Mouse (Mus musculus): ENCODE measurements at regions not wholly inside any gene's neighbourhood (a gene's known extent, or its start where the extent isn't known, plus 50 kb on each side); places are given as distances from the start of the nearest gene placed in this dataset.

GRCm38 (mm10) chr6:93623541-93623940 lies 660.2 kb downstream of the Magi1 start:
- H3K9ac ChIP-seq (ENCODE audit: low read length): no peak overlapping the region
- H3K4me2 ChIP-seq (ENCODE audit: low read depth, severe bottlenecking): no peak overlapping the region
- no peak overlapping the region for H3K4me3 ChIP-seq (ENCODE audit: low read depth, low read length)
- H3K36me3 ChIP-seq (ENCODE audit: control insufficient read depth, insufficient read depth, low read length): no peaks in the 10 kb centered on the region
- no peaks in the 10 kb centered on the region for H3K27me3 ChIP-seq (ENCODE audit: control insufficient read depth, insufficient read depth, low read length)
- no peaks in the 10 kb centered on the region for H3K9me3 ChIP-seq (ENCODE audit: control insufficient read depth, low read length)
- DNase-seq (ENCODE audit: low spot score) (peak; percentile 28), ATAC-seq (ENCODE audit: insufficient number of reproducible peaks, low FRiP score, low TSS enrichment, low read depth) (no peak)
- H3K4me1 ChIP-seq (ENCODE audit: control insufficient read depth, insufficient read depth, low read length): no peaks in the 10 kb centered on the region; the same call in 1 of the 2 replicates
- 19% methylated on average over 5 of the region's 5 CpGs for WGBS
- H3K27ac ChIP-seq (replicated peaks; ENCODE audit: low read depth, low read length): no peak overlapping the region

- Histone ChIP-seq H3K4me1 (ENCODE audit: control insufficient read depth, insufficient read depth, low read length) (no peaks in the 10 kb centered on the region), H3K9ac (ENCODE audit: low read length) (no peak overlapping the region), H3K9me3 (ENCODE audit: control insufficient read depth, low read length) (no peaks in the 10 kb centered on the region), H3K27me3 (ENCODE audit: control insufficient read depth, insufficient read depth, low read length) (no peaks in the 10 kb centered on the region), H3K36me3 (ENCODE audit: control insufficient read depth, insufficient read depth, low read length) (no peaks in the 10 kb centered on the region), H3K4me2 (ENCODE audit: low read depth, severe bottlenecking) (no peak overlapping the region), H3K4me3 (ENCODE audit: low read depth, low read length) (no peak overlapping the region), H3K27ac (replicated peaks; ENCODE audit: low read depth, low read length) (no peak overlapping the region)
- ATAC-seq (ENCODE audit: insufficient number of reproducible peaks, low FRiP score, low TSS enrichment, low read depth): no peak
- DNase-seq (ENCODE audit: low spot score): no peak
These were observed 666.8 kb downstream of the Magi1 start for GRCm38 (mm10) chr6:93616926-93617325.

GRCm38 (mm10) chr6:93600376-93600775 lies 657.1 kb upstream of the Adamts9 start:
- Histone ChIP-seq H3K36me3 (ENCODE audit: control insufficient read depth, insufficient read depth, low read length) (no peaks in the 10 kb centered on the region), H3K4me2 (ENCODE audit: low read depth, severe bottlenecking) (no peak overlapping the region), H3K9ac (ENCODE audit: low read length) (no peak overlapping the region), H3K27ac (replicated peaks; ENCODE audit: low read depth, low read length) (no peak overlapping the region), H3K4me1 (ENCODE audit: control insufficient read depth, insufficient read depth, low read length) (no peaks in the 10 kb centered on the region), H3K9me3 (ENCODE audit: control insufficient read depth, low read length) (no peaks in the 10 kb centered on the region), H3K4me3 (ENCODE audit: low read depth, low read length) (no peak overlapping the region), H3K27me3 (ENCODE audit: control insufficient read depth, insufficient read depth, low read length) (no peaks in the 10 kb centered on the region)
- WGBS: 88% methylated on average over 2 of the region's 2 CpGs
- DNase-seq (ENCODE audit: low spot score): no peak
- no peak for ATAC-seq (ENCODE audit: insufficient number of reproducible peaks, low FRiP score, low TSS enrichment, low read depth)

- H3K4me3 ChIP-seq (ENCODE audit: low read depth, low read length): no peak overlapping the region
- WGBS: 76% methylated on average over 3 of the region's 3 CpGs
- H3K27ac ChIP-seq (replicated peaks; ENCODE audit: low read depth, low read length): no peak overlapping the region
- H3K9ac ChIP-seq (ENCODE audit: low read length): no peak overlapping the region
- H3K9me3 ChIP-seq (ENCODE audit: control insufficient read depth, low read length): no peaks in the 10 kb centered on the region
- H3K4me2 ChIP-seq (ENCODE audit: low read depth, severe bottlenecking): no peak overlapping the region
- no peak for DNase-seq (ENCODE audit: low spot score)
- H3K36me3 ChIP-seq (ENCODE audit: control insufficient read depth, insufficient read depth, low read length): no peaks in the 10 kb centered on the region
- no peak for ATAC-seq (ENCODE audit: insufficient number of reproducible peaks, low FRiP score, low TSS enrichment, low read depth)
- no peaks in the 10 kb centered on the region for H3K4me1 ChIP-seq (ENCODE audit: control insufficient read depth, insufficient read depth, low read length)
- no peaks in the 10 kb centered on the region for H3K27me3 ChIP-seq (ENCODE audit: control insufficient read depth, insufficient read depth, low read length)
These were observed 656.1 kb upstream of the Adamts9 start for GRCm38 (mm10) chr6:93599371-93599770.

GRCm38 (mm10) chr6:93589935-93590334 lies 646.6 kb upstream of the Adamts9 start:
- 93% methylated on average over 2 of the region's 2 CpGs for WGBS
- Histone ChIP-seq H3K9ac (ENCODE audit: low read length) (no peak overlapping the region), H3K27me3 (ENCODE audit: control insufficient read depth, insufficient read depth, low read length) (no peaks in the 10 kb centered on the region), H3K27ac (replicated peaks; ENCODE audit: low read depth, low read length) (no peak overlapping the region), H3K36me3 (ENCODE audit: control insufficient read depth, insufficient read depth, low read length) (no peaks in the 10 kb centered on the region), H3K4me2 (ENCODE audit: low read depth, severe bottlenecking) (no peak overlapping the region), H3K9me3 (ENCODE audit: control insufficient read depth, low read length) (no peaks in the 10 kb centered on the region), H3K4me3 (ENCODE audit: low read depth, low read length) (no peak overlapping the region), H3K4me1 (ENCODE audit: control insufficient read depth, insufficient read depth, low read length) (no peaks in the 10 kb centered on the region)
- ATAC-seq (ENCODE audit: insufficient number of reproducible peaks, low FRiP score, low TSS enrichment, low read depth) (no peak), DNase-seq (ENCODE audit: low spot score) (no peak)

GRCm38 (mm10) chr6:93586871-93587270 lies 643.6 kb upstream of the Adamts9 start:
- Histone ChIP-seq H3K9me3 (ENCODE audit: control insufficient read depth, low read length) (no peaks in the 10 kb centered on the region), H3K27me3 (ENCODE audit: control insufficient read depth, insufficient read depth, low read length) (no peaks in the 10 kb centered on the region), H3K4me1 (ENCODE audit: control insufficient read depth, insufficient read depth, low read length) (no peaks in the 10 kb centered on the region), H3K4me2 (ENCODE audit: low read depth, severe bottlenecking) (no peak overlapping the region), H3K36me3 (ENCODE audit: control insufficient read depth, insufficient read depth, low read length) (no peaks in the 10 kb centered on the region), H3K9ac (ENCODE audit: low read length) (no peak overlapping the region), H3K4me3 (ENCODE audit: low read depth, low read length) (no peak overlapping the region), H3K27ac (replicated peaks; ENCODE audit: low read depth, low read length) (no peak overlapping the region)
- DNase-seq (ENCODE audit: low spot score) (no peak), ATAC-seq (ENCODE audit: insufficient number of reproducible peaks, low FRiP score, low TSS enrichment, low read depth) (no peak)
- 91% methylated on average over 2 of the region's 2 CpGs for WGBS

GRCm38 (mm10) chr6:93581141-93581540 lies 637.8 kb upstream of the Adamts9 start:
- ATAC-seq (ENCODE audit: insufficient number of reproducible peaks, low FRiP score, low TSS enrichment, low read depth) (no peak), DNase-seq (ENCODE audit: low spot score) (no peak)
- Histone ChIP-seq H3K27ac (replicated peaks; ENCODE audit: low read depth, low read length) (no peak overlapping the region), H3K4me1 (ENCODE audit: control insufficient read depth, insufficient read depth, low read length) (no peaks in the 10 kb centered on the region), H3K4me3 (ENCODE audit: low read depth, low read length) (no peak overlapping the region), H3K9ac (ENCODE audit: low read length) (no peak overlapping the region), H3K36me3 (ENCODE audit: control insufficient read depth, insufficient read depth, low read length) (no peaks in the 10 kb centered on the region), H3K4me2 (ENCODE audit: low read depth, severe bottlenecking) (no peak overlapping the region), H3K27me3 (ENCODE audit: control insufficient read depth, insufficient read depth, low read length) (no peaks in the 10 kb centered on the region), H3K9me3 (ENCODE audit: control insufficient read depth, low read length) (no peaks in the 10 kb centered on the region)
- 90% methylated on average over 7 of the region's 7 CpGs for WGBS

- WGBS: 83% methylated on average over 6 of the region's 6 CpGs
- Histone ChIP-seq H3K27me3 (ENCODE audit: control insufficient read depth, insufficient read depth, low read length) (no peaks in the 10 kb centered on the region), H3K27ac (replicated peaks; ENCODE audit: low read depth, low read length) (no peak overlapping the region), H3K4me2 (ENCODE audit: low read depth, severe bottlenecking) (no peak overlapping the region), H3K36me3 (ENCODE audit: control insufficient read depth, insufficient read depth, low read length) (no peaks in the 10 kb centered on the region), H3K9ac (ENCODE audit: low read length) (no peak overlapping the region), H3K4me1 (ENCODE audit: control insufficient read depth, insufficient read depth, low read length) (no peaks in the 10 kb centered on the region), H3K4me3 (ENCODE audit: low read depth, low read length) (no peak overlapping the region), H3K9me3 (ENCODE audit: control insufficient read depth, low read length) (no peaks in the 10 kb centered on the region)
- no peak for DNase-seq (ENCODE audit: low spot score)
- no peak for ATAC-seq (ENCODE audit: insufficient number of reproducible peaks, low FRiP score, low TSS enrichment, low read depth)
These were observed 637.4 kb upstream of the Adamts9 start for GRCm38 (mm10) chr6:93580716-93581115.

GRCm38 (mm10) chr6:93575249-93575648 lies 632.0 kb upstream of the Adamts9 start:
- WGBS: 81% methylated on average over 6 of the region's 6 CpGs

More at GRCm38 (mm10) chr6:93575249-93575648, 632.0 kb upstream of the Adamts9 start:
- H3K27ac ChIP-seq (replicated peaks; ENCODE audit: low read depth, low read length): no peak overlapping the region
- no peaks in the 10 kb centered on the region for H3K27me3 ChIP-seq (ENCODE audit: control insufficient read depth, insufficient read depth, low read length)
- DNase-seq (ENCODE audit: low spot score): no peak
- no peak overlapping the region for H3K4me3 ChIP-seq (ENCODE audit: low read depth, low read length)
- no peak for ATAC-seq (ENCODE audit: insufficient number of reproducible peaks, low FRiP score, low TSS enrichment, low read depth)
- no peaks in the 10 kb centered on the region for H3K9me3 ChIP-seq (ENCODE audit: control insufficient read depth, low read length)
- H3K4me1 ChIP-seq (ENCODE audit: control insufficient read depth, insufficient read depth, low read length): 0 out of 2 replicates have a peak, but pooled peaks cover 4% of the 10 kb centered on the region
- H3K9ac ChIP-seq (ENCODE audit: low read length): no peak overlapping the region
- H3K36me3 ChIP-seq (ENCODE audit: control insufficient read depth, insufficient read depth, low read length): no peaks in the 10 kb centered on the region
- no peak overlapping the region for H3K4me2 ChIP-seq (ENCODE audit: low read depth, severe bottlenecking)
